Mouse (Mus musculus) bone marrow, adult 2 months (tissue): ENCODE measurements around the gene Polh. TPM values are rescaled to one million over a fixed set of nuclear protein-coding genes. Genes with fewer than 3 reads are reported as not detected.

Experiments
- H3K27ac ChIP-seq: fragments of 200-500 bp; 2 replicates; pipeline ENCODE4 v1.5.1; 2012; ENCODE audit warnings: low read depth, mild to moderate bottlenecking, control low read depth, inconsistent platforms, low read length; ENCODE audit not compliant: control insufficient read depth, poor library complexity, insufficient read depth
- H3K4me1 ChIP-seq: fragments of 200-500 bp; 2 replicates; pipeline ENCODE4 v1.6.1; 2011; ENCODE audit warnings: low read length; ENCODE audit not compliant: control insufficient read depth, insufficient read depth
- H3K4me3 ChIP-seq: fragments of 200-500 bp; replicated peaks from 2 replicates; pipeline ENCODE3; 2011; ENCODE audit warnings: mild to moderate bottlenecking, low read depth, low read length, control low read depth; ENCODE audit not compliant: control insufficient read depth
- CTCF ChIP-seq: fragments of 200-500 bp; IDR thresholded peaks from 2 replicates; pipeline ENCODE4 v1.5.1; 2011; ENCODE audit warnings: low read length, control low read depth; ENCODE audit not compliant: control insufficient read depth, insufficient read depth
- POLR2A ChIP-seq: fragments of 200-500 bp; IDR thresholded peaks from 2 replicates; pipeline ENCODE4 v1.6.1; 2011; ENCODE audit warnings: low read depth, mild to moderate bottlenecking, control low read depth, low read length, borderline replicate concordance; ENCODE audit not compliant: control insufficient read depth
- WGBS: fragments of 180-500 bp; shearing (Covaris S2); methylation state at CpG from one replicate; pipeline ENCODE4 v1.1.7; 2018; 5-methylcytosine and 5-hydroxymethylcytosine counted together
- polyA plus RNA-seq: library from polyadenylated mRNA; stranded (reverse); fragments of >200 nt; gene quantifications from 2 replicates; pipeline ENCODE4 v1.2.4, GENCODE M21; 2011; ENCODE audit warnings: low replicate concordance; ENCODE audit not compliant: missing spikeins, insufficient read depth, insufficient read length

Gene Polh
- polyA plus RNA-seq, 1 experiment, result 17.3 TPM

DNA sequence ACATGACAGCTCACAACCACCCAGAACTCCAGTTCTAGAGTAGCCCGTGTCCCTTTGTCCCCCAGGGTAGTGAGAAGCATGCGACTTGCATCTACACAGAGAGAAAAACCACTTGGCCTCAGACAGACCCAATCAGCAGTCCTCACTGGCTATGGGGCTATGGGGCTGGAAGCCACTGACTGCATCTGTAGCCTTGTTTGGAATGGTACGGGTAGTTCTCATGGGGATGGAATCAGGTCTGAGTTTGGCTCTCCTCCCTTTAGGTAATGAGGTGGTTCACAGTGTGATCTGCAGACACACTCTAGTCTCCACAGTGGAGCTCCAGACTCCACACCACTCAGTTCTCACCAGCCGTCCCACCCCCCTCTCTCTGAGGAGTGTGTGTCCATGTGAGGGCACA is 79.2 kb downstream of the Polh start:
- Histone ChIP-seq H3K27ac (no peak overlapping the region), H3K4me1 (no peaks in the 10 kb centered on the region), H3K4me3 (no peak overlapping the region)
- 92% methylated on average over 4 of the region's 4 CpGs for WGBS
- TF ChIP-seq POLR2A (no peak), CTCF (no peak)

DNA sequence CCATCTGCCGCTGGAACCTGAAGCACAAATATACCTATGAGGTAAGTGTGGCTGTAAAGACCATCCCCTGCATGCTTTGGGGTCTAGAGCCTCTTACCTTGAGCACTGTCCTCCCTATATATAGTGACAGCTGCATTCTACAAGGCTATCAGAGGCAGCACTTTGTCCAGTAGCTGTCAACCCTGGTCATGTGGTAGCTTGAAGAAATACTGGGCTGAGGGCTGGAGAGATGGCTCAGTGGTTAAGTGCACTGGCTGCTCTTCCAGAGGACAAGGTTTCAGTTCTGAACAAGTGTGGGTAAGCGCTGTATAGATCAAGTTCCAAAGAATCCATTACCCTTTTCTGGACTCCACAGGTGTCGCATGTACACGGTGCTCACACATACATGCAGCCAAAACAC is 79.7 kb downstream of the Polh start:
- H3K4me1 ChIP-seq, result no peaks in the 10 kb centered on the region
- TF ChIP-seq POLR2A (no peak), CTCF (no peak)
- H3K4me3 ChIP-seq, result no peak overlapping the region
- 89% methylated on average over 4 of the region's 4 CpGs for WGBS
- no peak overlapping the region for H3K27ac ChIP-seq

Other genes with a start within 250 kb of the Polh start
- gene Vegfa, start 170.3 kb downstream of the Polh start, polyA plus RNA-seq, result 18.2 and 18.8 TPM in 2 replicates
- 42.0 and 90.6 TPM in 2 replicates for gene Mrps18a, start 91.7 kb downstream of the Polh start, polyA plus RNA-seq
- 1.7 and 5.0 TPM in 2 replicates for gene Rsph9, start 58.4 kb downstream of the Polh start, polyA plus RNA-seq
- 25.9 and 32.7 TPM in 2 replicates for gene Mad2l1bp, start 49.1 kb downstream of the Polh start, polyA plus RNA-seq
- gene Gtpbp2, start 41.6 kb downstream of the Polh start, polyA plus RNA-seq, result 194 and 345 TPM in 2 replicates
- gene Xpo5, start 137 bp upstream of the Polh start, polyA plus RNA-seq, result 8.6 and 15.1 TPM in 2 replicates
- 26.6 and 55.4 TPM in 2 replicates for gene Polr1c, start 45.4 kb upstream of the Polh start, polyA plus RNA-seq
- 75.6 and 103 TPM in 2 replicates for gene Yipf3, start 45.4 kb upstream of the Polh start, polyA plus RNA-seq
- 1.4 and 2.4 TPM in 2 replicates for gene Lrrc73, start 50.9 kb upstream of the Polh start, polyA plus RNA-seq
- gene Tjap1, start 80.4 kb upstream of the Polh start, polyA plus RNA-seq, result 20.0 and 28.9 TPM in 2 replicates
- gene Dlk2, start 94.8 kb upstream of the Polh start, polyA plus RNA-seq, result not detected in 2 replicates
- 4.0 and 9.0 TPM in 2 replicates for gene Abcc10, start 125.7 kb upstream of the Polh start, polyA plus RNA-seq
- 14.0 and 16.1 TPM in 2 replicates for gene Zfp318, start 181.1 kb upstream of the Polh start, polyA plus RNA-seq
- gene Crip3, start 226.3 kb upstream of the Polh start, polyA plus RNA-seq, result 2.7 TPM in 1 of 2 replicates, not detected in the other
- gene Slc22a7, start 235.8 kb upstream of the Polh start, polyA plus RNA-seq, result 0.75 TPM in 1 of 2 replicates, not detected in the other